Mouse (Mus musculus): ENCODE measurements around the gene Dhx15. TPM values are rescaled to one million over a fixed set of nuclear protein-coding genes. Genes with fewer than 3 reads are reported as not detected.
"Not testable (repeated sequence)": the region's sequence is repeated elsewhere in the genome, so short reads cannot be mapped to it uniquely, and the experiment has no call there.

Gene Dhx15
- polyA plus RNA-seq (2015; fragmentation: Nextera tagmentation; extraction: Ambion mirVana), result 36.0 and 39.3 TPM in 2 replicates

DNA sequence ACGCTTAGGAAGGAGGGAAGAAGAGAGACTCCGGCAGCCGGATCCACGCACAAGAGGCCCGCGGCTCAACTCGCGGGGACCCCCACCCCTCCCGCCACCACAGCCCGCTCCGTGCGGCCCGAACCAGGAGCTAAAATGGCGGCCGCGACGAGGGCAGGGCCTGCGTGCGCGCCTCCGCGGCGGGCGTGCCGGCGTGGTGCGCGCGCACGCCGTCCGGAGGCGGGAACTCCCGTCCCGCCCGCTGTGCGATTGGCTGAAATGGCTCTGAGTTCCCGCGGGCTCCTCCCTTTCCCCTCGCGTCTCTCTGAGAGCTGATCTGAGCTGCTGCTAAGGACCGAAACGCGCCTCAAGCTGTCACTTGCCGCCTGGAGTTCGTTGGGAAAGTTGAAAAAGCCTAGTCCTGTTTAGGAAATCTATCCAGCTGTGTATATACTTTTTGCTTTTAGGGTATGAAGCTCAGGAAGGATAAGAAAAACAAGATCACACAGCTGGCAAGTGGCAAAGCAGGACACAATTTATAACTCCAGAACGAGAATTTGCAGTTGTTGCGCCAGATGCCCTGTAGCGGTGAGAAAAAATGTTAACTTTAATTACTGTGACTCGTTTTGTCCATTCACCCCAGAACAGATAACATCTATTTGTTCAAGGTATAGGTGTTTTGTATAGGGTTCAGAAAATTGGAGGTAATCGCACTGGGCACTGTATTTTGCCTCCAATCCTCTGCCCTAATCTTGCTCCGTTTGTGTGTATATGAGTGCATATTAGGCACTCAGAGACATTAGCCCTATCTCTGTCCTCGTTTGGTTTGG, at the start of gene Dhx15:
Gene Dhx15 (minus strand): TSS at position 144 of the 809 bp plus-strand sequence.
- Histone ChIP-seq H3K27me3 (ENCODE audit: insufficient read depth, low read length) (no peaks in the 10 kb centered on the region), H3K36me3 (replicated peaks; ENCODE audit: insufficient read depth, low read length) (no peaks in the 10 kb centered on the region), H3K4me1 (ENCODE audit: insufficient read depth) (peaks cover 22% of the 10 kb centered on the region), H3K9ac (replicated peaks) (peak within 1 kb of the TSS; percentile 99), H3K27ac (ENCODE audit: low read depth) (peak within 1 kb of the TSS; percentile 94), H3K4me3 (ENCODE audit: low read depth, low read length) (peak within 1 kb of the TSS; percentile 100), H3K4me2 (ENCODE audit: low read depth, low read length) (peak within 1 kb of the TSS; percentile 84), H3K9me3 (ENCODE audit: low read length) (no peaks in the 10 kb centered on the region)
- TF ChIP-seq CTCF (IDR thresholded peaks at IDR 0.05; ENCODE audit: low read depth) (peak; percentile 28), EP300 (IDR thresholded peaks at IDR 0.05; ENCODE audit: low read depth) (no peak)
- DNase-seq, result peak; percentile 93
- under 1% methylated on average over 53 of the region's 53 CpGs for WGBS (ENCODE audit: insufficient replicate concordance)
- peak; percentile 97 for ATAC-seq

DNA sequence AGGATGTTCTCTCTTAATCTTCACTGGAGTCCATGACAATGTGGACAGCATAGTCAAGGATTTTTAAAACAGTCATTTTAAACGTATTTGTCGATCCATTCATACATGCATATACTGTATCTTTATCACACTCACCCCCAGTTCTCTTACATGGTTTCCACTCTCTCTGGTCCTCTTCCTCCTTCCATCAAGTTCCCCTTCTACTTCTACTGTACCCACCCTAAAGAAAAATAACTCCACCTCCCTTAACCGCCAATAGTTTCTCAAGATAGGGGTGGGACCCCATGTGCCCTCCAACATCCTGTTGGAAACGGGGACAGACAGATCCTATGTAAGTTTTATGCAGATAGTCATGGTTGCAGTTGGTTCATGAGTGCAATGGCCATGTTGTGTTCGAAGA, 48.6 kb upstream of the Dhx15 start:
- 77% methylated on average over 5 of the region's 5 CpGs for WGBS (ENCODE audit: insufficient replicate concordance)
- no peaks in the 10 kb centered on the region for H3K9me3 ChIP-seq (ENCODE audit: low read length)

DNA sequence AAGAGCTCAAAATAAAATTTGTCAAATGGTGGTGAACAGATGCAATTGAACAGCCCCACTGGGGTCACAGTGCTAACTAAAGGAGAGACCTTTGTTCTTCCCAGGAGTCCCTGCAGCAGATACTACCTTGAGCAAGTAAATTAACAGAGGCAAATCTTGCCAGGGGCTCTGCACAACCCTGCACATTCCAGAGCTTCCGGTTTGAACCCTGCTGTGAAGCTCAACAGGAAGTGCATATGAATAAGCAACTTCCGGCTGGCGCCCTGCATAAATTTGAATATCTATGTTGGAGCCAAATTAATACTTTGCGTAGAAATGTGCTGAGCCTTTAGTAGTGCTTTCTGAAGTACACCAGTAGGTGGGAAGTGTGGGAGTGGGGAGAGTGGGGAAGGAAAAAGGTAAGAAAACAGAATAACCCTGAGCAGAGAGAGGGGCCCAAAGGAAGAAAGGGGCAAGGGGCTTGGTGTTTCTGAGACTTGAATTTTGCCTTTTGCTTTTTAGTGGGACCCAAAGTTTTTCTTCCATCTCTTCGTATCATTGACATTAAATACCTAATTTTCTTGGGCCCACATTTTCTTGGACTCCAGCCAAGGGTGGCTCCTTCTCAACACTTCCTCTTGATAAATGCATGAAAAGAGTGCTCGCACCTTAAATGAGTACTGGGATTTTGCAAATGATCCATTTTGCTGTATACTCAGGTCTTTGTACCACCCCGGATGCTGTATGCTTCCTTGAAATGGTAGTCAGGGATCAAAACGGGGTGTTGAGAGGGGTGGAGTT, 47.8 kb upstream of the Dhx15 start:
- no peak for TF ChIP-seq EP300 (IDR thresholded peaks at IDR 0.05; ENCODE audit: low read depth)
- no peak for TF ChIP-seq CTCF (IDR thresholded peaks at IDR 0.05; ENCODE audit: low read depth)
- Histone ChIP-seq H3K4me1 (ENCODE audit: insufficient read depth) (0 out of 2 replicates have a peak, but pooled peaks cover 4% of the 10 kb centered on the region), H3K36me3 (replicated peaks; ENCODE audit: insufficient read depth, low read length) (no peaks in the 10 kb centered on the region), H3K9me3 (ENCODE audit: low read length) (no peaks in the 10 kb centered on the region), H3K27ac (ENCODE audit: low read depth) (peak overlapping the region; percentile 3; the same call in 1 of the 2 replicates), H3K27me3 (ENCODE audit: insufficient read depth, low read length) (no peaks in the 10 kb centered on the region), H3K9ac (replicated peaks) (no peak overlapping the region), H3K4me3 (ENCODE audit: low read depth, low read length) (no peak overlapping the region), H3K4me2 (ENCODE audit: low read depth, low read length) (no peak overlapping the region)
- WGBS (ENCODE audit: insufficient replicate concordance), result 56% methylated on average over 8 of the region's 8 CpGs
- ATAC-seq (no peak), DNase-seq (no peak)

More for the DNA sequence above, 48.6 kb upstream of the Dhx15 start:
- no peaks in the 10 kb centered on the region for H3K27me3 ChIP-seq (ENCODE audit: insufficient read depth, low read length)
- 0 out of 2 replicates have a peak, but pooled peaks cover 4% of the 10 kb centered on the region for H3K4me1 ChIP-seq (ENCODE audit: insufficient read depth)
- TF ChIP-seq CTCF (IDR thresholded peaks at IDR 0.05; ENCODE audit: low read depth) (no peak), EP300 (IDR thresholded peaks at IDR 0.05; ENCODE audit: low read depth) (no peak)
- DNase-seq, result no peak
- ATAC-seq, result no peak
- H3K4me3 ChIP-seq (ENCODE audit: low read depth, low read length), result no peak overlapping the region
- no peak overlapping the region for H3K4me2 ChIP-seq (ENCODE audit: low read depth, low read length)
- no peak overlapping the region for H3K9ac ChIP-seq (replicated peaks)
- H3K27ac ChIP-seq (ENCODE audit: low read depth), result no peak overlapping the region
- no peaks in the 10 kb centered on the region for H3K36me3 ChIP-seq (replicated peaks; ENCODE audit: insufficient read depth, low read length)

DNA sequence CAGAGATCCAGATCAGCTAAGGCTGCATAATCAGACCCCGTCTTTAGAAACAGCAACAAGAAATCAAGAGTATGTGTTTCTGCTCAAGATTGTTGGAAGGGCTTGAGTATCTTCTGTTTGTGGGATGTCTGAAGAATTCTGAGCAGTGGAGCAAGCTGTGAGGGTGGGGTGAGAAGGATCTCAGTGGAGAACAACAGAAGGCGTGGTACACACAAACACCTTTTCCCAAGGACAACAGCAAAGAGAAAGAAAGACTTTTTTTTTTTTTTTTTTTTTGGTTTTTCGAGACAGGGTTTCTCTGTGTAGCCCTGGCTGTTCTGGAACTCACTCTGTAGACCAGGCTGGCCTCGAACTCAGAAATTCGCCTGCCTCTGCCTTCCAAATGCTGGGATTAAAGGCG, 46.3 kb upstream of the Dhx15 start:
- H3K4me3 ChIP-seq (ENCODE audit: low read depth, low read length); H3K4me2 ChIP-seq (ENCODE audit: low read depth, low read length); H3K27ac ChIP-seq (ENCODE audit: low read depth); ATAC-seq; H3K4me1 ChIP-seq (ENCODE audit: insufficient read depth); H3K36me3 ChIP-seq (replicated peaks; ENCODE audit: insufficient read depth, low read length); H3K27me3 ChIP-seq (ENCODE audit: insufficient read depth, low read length); H3K9me3 ChIP-seq (ENCODE audit: low read length); DNase-seq; H3K9ac ChIP-seq (replicated peaks): not testable (repeated sequence)
- 88% methylated on average over 6 of the region's 6 CpGs for WGBS (ENCODE audit: insufficient replicate concordance)

DNA sequence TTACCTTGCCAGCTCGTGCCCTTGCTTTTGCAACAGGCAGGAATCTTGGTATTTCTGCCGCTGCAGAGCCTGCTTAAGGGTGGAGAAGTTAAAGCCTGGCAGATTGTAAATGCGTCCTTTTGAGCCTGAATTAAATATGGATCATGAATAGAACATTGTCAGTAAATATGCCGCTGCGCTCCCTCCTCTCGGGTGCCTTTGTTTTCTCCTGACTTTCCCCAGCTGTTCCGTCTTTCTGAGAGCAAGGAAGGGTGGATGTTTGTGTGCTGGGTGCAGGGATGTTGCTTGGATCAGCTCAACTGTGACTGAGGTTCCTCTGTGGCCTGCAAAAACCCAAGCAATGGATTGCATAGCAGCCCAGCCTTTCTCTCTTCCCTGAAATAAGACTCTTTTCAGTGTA, 44.3 kb upstream of the Dhx15 start:
- Histone ChIP-seq H3K4me2 (ENCODE audit: low read depth, low read length) (no peak overlapping the region), H3K4me3 (ENCODE audit: low read depth, low read length) (no peak overlapping the region), H3K36me3 (replicated peaks; ENCODE audit: insufficient read depth, low read length) (no peaks in the 10 kb centered on the region), H3K9me3 (ENCODE audit: low read length) (no peaks in the 10 kb centered on the region), H3K9ac (replicated peaks) (no peak overlapping the region), H3K4me1 (ENCODE audit: insufficient read depth) (0 out of 2 replicates have a peak, but pooled peaks cover 4% of the 10 kb centered on the region), H3K27me3 (ENCODE audit: insufficient read depth, low read length) (no peaks in the 10 kb centered on the region), H3K27ac (ENCODE audit: low read depth) (no peak overlapping the region)
- 70% methylated on average over 7 of the region's 7 CpGs for WGBS (ENCODE audit: insufficient replicate concordance)
- TF ChIP-seq EP300 (IDR thresholded peaks at IDR 0.05; ENCODE audit: low read depth) (no peak), CTCF (IDR thresholded peaks at IDR 0.05; ENCODE audit: low read depth) (no peak)
- no peak for ATAC-seq
- no peak for DNase-seq

DNA sequence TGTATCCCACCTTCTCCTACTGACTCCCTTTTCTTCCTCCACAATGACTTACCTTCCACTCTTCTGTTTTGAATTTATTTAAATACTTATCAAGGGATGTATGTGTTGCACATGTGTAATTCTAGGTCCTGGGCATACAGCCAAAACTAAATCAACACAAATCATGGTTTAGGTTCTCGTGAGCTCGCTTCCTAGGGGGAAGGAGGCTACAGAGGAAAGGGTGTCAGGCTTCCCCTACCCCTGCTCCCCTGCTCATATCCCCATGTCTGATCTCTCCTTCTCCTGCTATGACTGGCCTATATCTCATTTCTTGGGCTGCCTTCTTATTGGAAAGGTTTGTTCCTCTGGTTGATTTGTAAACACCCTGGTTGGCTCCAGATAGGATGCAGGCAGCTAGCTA, 43.6 kb upstream of the Dhx15 start:
- Histone ChIP-seq H3K4me3 (ENCODE audit: low read depth, low read length) (no peak overlapping the region), H3K36me3 (replicated peaks; ENCODE audit: insufficient read depth, low read length) (no peaks in the 10 kb centered on the region), H3K27ac (ENCODE audit: low read depth) (no peak overlapping the region), H3K4me1 (ENCODE audit: insufficient read depth) (0 out of 2 replicates have a peak, but pooled peaks cover 4% of the 10 kb centered on the region), H3K27me3 (ENCODE audit: insufficient read depth, low read length) (no peaks in the 10 kb centered on the region), H3K4me2 (ENCODE audit: low read depth, low read length) (no peak overlapping the region), H3K9ac (replicated peaks) (no peak overlapping the region), H3K9me3 (ENCODE audit: low read length) (no peaks in the 10 kb centered on the region)
- no peak for DNase-seq
- ATAC-seq, result no peak
- TF ChIP-seq EP300 (IDR thresholded peaks at IDR 0.05; ENCODE audit: low read depth) (no peak), CTCF (IDR thresholded peaks at IDR 0.05; ENCODE audit: low read depth) (no peak)
- WGBS (ENCODE audit: insufficient replicate concordance), result 48% methylated on average over 2 of the region's 2 CpGs

Data from liver, postnatal 0 days (tissue).